Mouse (Mus musculus): Measurements from ENCODE around the gene Slc27a3. TPM values are rescaled to one million over a fixed set of nuclear protein-coding genes. Genes with fewer than 3 reads are reported as not detected.
A peak's percentile ranks its signal among the peaks of the same experiment; 100 is the strongest.

Slc27a3 gene
- total RNA-seq, 2 experiments from 2014 or later = 18.6 to 21.5 TPM

- DNase-seq (ENCODE audit: low spot score in 2 of 2) = no peak
Measured at GRCm38 (mm10) chr3:90391941-90392340, 2.2 kb upstream of the Slc27a3 start.

DNA sequence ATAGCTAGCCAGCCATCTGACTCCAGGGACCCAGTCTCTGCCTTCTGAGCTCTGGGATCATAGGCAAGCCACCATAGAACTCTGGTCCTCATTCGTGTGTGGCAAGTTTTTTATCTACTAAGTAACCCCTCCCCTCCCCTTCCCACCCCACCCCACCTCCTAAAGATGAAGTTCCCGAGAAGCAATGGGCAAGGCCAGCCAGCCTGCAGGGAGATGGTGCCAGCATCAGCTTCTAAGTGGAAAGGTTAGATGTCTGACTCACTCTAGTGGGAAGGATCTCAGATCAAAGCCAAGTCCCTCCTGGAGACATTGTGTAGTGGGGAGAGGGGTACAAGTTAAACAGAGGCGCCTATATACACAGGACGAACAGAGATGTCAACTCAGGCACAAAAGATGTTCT lies 1.3 kb upstream of the Slc27a3 start:
- no peak for DNase-seq (ENCODE audit: low spot score in 2 of 2)

GRCm38 (mm10) chr3:90388726-90389510 lies 820 bp downstream of the Slc27a3 start:
- DNase-seq (ENCODE audit: low spot score in 2 of 2) = no peak

DNA sequence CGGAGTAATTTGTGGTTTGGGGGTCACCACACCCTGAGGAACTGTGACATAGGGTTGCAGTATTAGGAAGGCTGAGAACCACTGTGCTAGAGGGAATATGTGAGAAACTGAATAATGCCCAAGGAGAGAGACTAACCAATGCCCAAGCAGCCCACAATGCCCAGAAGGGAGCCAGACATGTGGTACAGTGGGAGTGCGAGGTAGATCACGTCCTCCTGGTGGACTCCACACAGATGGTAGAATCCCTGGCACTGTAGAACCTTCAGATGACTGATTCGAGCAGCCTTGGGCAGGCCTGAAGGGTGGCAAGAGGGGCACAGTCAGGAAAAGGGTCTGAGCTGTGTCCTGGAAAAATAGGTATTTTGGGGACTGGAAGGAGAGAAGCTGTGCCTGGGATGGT lies 1.5 kb downstream of the Slc27a3 start:
- DNase-seq (ENCODE audit: low spot score in 2 of 2) = peak in 1 of 2 experiments; percentile 36

- DNase-seq (ENCODE audit: low spot score in 2 of 2) = peak; percentile 57 to 66
Measured at GRCm38 (mm10) chr3:90387483-90387882, 2.3 kb downstream of the Slc27a3 start.

DNA sequence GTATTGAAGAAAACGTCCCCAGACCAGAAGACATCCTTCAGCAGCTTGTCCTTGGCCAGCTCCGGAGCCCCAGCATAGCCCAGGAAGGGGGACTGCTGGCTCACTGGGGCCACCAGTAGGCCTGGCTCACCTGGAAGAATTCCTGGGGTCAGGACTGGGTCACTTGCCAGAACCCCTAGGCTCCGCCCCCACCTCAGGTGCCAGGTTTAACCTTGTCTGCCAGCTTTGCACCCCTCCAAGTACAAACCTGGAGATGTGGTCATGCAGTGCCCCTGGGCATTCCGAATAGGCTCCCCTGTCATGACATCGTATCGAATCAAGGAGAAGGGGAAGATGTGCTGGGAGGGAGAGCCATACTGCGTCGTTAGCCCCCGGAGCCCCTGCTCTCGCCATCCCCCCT lies 2.9 kb downstream of the Slc27a3 start:
- no peak for DNase-seq (ENCODE audit: low spot score in 2 of 2)

- no peak for DNase-seq (ENCODE audit: low spot score in 2 of 2)
Measured at GRCm38 (mm10) chr3:90384851-90385375, 4.8 kb downstream of the Slc27a3 start.

GRCm38 (mm10) chr3:90383690-90384089 lies 6.0 kb downstream of the Slc27a3 start:
- DNase-seq (ENCODE audit: low spot score in 2 of 2) = peak; percentile 44 to 45

GRCm38 (mm10) chr3:90381727-90382126 lies 8.0 kb downstream of the Slc27a3 start:
- no peak for DNase-seq (ENCODE audit: low spot score in 2 of 2)

DNA sequence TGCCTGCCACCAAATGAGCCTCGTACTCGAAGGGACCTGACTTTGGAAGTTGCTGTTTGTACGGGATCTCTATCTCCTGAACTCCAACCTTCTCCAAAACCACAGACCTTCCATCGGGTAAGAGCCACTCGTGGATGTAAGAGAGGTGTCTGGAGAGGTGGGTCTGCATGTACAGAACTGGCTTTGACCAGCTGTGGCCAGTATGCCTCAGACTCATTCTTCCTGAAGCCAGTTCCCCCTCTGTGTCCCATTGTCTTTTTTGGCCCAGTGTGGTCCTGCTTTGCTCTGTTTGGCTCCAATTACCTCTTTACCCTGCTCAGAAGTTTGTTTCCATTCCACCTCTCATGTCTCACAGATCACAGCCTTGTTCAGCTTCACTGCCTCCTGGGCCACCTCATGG lies 11.2 kb downstream of the Slc27a3 start:
- no peak for DNase-seq (ENCODE audit: low spot score in 2 of 2)

GRCm38 (mm10) chr3:90376247-90376585 lies 13.5 kb downstream of the Slc27a3 start:
- no peak for DNase-seq (ENCODE audit: low spot score in 2 of 2)

- no peak for DNase-seq (ENCODE audit: low spot score in 2 of 2)
Measured at GRCm38 (mm10) chr3:90375562-90376246, 14.0 kb downstream of the Slc27a3 start.

- DNase-seq (ENCODE audit: low spot score in 2 of 2) = no peak
Measured at GRCm38 (mm10) chr3:90374368-90374767, 15.4 kb downstream of the Slc27a3 start.

- peak; percentile 85 to 89 for DNase-seq (ENCODE audit: low spot score in 2 of 2)
Measured at GRCm38 (mm10) chr3:90373432-90374028, 16.2 kb downstream of the Slc27a3 start.

DNA sequence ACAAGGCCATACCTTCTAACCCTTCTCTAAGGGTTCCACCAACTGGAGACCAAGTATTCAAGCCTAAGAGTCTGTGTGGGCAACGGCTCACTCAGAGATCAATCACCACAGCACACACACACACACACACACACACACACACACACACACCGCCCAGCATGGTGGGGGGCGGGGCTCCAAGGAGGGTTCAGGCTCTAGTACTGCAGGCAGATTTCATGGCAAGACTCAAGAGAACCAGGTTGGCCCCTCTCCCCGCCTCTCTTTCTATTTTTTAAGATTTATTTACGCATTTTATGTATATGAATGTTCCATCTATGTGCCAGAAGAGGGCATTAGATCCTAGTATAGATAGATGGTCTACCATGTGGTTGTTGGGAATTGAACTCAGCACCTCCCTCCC lies 16.9 kb downstream of the Slc27a3 start:
- no peak for DNase-seq (ENCODE audit: low spot score in 2 of 2)

DNA sequence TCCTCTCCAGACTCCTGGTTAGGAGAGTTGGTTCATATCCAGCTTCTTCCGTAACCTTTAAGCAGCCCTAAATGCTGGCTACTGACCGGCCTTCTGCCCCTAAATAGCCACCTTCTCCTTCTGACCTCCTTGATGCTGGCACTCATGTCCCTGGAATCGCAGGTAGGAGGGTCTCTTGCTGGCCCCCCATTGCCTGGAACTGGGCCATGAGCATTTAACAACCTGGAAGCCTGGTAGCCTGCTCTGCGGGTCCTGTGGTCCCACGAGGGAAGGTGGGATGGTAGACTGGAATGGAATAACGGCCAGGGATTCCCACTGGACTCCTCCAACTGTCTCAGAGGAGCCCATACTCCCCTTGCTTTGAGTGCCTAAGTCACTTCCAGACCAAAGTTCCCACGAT lies 17.9 kb downstream of the Slc27a3 start:
- no peak for DNase-seq (ENCODE audit: low spot score in 2 of 2)

GRCm38 (mm10) chr3:90369041-90369440 lies 20.7 kb downstream of the Slc27a3 start:
- DNase-seq (ENCODE audit: low spot score in 2 of 2) = peak in 1 of 2 experiments; percentile 11

DNA sequence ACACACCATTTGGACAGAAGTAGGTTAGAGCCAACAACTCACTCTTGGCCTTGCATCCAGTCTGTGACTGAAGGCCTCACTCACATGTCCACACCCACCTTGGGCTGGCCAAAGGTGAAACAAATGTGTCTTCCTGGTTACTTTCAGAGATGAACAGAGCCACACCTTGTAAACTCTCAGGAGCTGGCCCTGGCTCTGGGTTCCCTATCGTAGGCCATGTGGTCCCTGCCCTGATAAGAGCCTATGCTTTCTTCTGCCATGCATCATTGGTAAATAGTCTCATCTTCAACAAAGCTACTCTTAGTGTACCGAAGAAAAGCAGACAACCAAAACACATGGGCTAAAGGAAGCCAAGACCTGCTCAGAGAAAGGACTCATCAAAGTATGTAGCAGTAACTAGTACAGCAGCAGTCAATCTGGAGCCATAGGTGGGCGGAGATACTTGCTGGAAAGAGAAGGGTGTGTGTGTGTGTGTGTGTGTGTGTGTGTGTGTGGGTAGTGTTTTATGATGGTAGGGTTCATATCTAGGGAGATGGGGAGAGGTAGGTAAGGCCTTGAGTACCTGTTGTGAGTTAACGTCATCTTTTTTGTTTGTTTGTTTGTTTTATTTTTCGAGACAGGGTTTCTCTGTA lies 22.6 kb downstream of the Slc27a3 start:
- DNase-seq (ENCODE audit: low spot score in 2 of 2) = peak in 1 of 2 experiments; percentile 6

- DNase-seq (ENCODE audit: low spot score in 2 of 2) = no peak
Measured at GRCm38 (mm10) chr3:90362346-90362745, 27.4 kb downstream of the Slc27a3 start.

- no peak for DNase-seq (ENCODE audit: low spot score in 2 of 2)
Measured at GRCm38 (mm10) chr3:90361476-90361875, 28.3 kb downstream of the Slc27a3 start.

GRCm38 (mm10) chr3:90359230-90359629 lies 30.5 kb downstream of the Slc27a3 start:
- DNase-seq (ENCODE audit: low spot score in 2 of 2) = no peak

DNA sequence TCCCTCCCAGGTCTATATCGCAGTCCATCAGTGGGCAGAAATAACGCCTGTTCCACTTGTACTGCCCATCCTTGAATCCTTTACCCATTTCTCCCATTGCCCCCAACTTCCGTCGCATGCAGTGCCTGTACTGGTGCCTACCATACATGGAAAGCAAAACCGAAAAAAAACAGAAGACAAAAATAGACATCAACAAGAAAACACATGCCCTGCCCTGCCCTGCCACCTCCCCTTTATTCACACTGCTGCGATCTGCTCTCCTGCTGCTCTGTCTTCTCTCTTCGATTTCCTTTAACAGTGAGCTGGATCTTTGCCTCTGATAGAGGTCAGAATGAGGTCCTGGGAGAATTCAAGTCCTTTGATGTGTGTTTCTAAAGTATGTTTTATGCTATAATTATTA lies 31.8 kb downstream of the Slc27a3 start:
- no peak for DNase-seq (ENCODE audit: low spot score in 2 of 2)
